Mouse (Mus musculus) thymus, adult 2 months (tissue): ENCODE measurements around the gene Sapcd2.

ENCODE experiments used
- CTCF ChIP-seq: fragments of 200-500 bp; IDR thresholded peaks from 2 replicates; pipeline ENCODE4 v1.5.1; 2012; ENCODE audit warnings: mild to moderate bottlenecking, control low read depth, low read length, moderate library complexity, borderline replicate concordance; ENCODE audit not compliant: control insufficient read depth, poor library complexity, insufficient read depth; ENCODE audit errors: extremely low read depth
- POLR2A ChIP-seq: fragments of 200-500 bp; IDR thresholded peaks from 2 replicates; pipeline ENCODE4 v1.6.1; 2012; ENCODE audit warnings: mild to moderate bottlenecking, low read length, control low read depth, moderate library complexity; ENCODE audit not compliant: control insufficient read depth, poor library complexity, insufficient read depth; ENCODE audit errors: extremely low read depth

GRCm38 (mm10) chr2:25356208-25357079, 15.7 kb upstream of the Sapcd2 start, which contains the start of gene Dpp7:
- TF ChIP-seq CTCF (no peak), POLR2A (no peak)
